Comparison of ENCODE assay signal across 12 mouse cellular contexts in genomic region chr2:76088413-76088812, GRCm38 (mm10).
DNase-seq lines count a peak whose midpoint lies in the region; ATAC-seq and TF ChIP-seq lines count a peak whose summit lies in the region.
"Had no signal": no experiment of that assay in that cellular context is flagged by ENCODE, and none has a peak within 500 bp of the region (broad histone marks: within the 10 kb centered on the region; RNA-seq: fewer than 3 reads in every experiment).

No protein-coding gene starts in this region.

- H3K4me2 ChIP-seq in liver, embryonic 12.5 days = no peak overlapping the region
- H3K4me2 ChIP-seq in intestine, postnatal 0 days (replicated peaks; ENCODE audit: low read depth) = no peak overlapping the region
- no peak overlapping the region for H3K4me2 ChIP-seq in stomach, embryonic 15.5 days
- no peak overlapping the region for H3K4me2 ChIP-seq in forebrain, embryonic 12.5 days
- H3K4me2 ChIP-seq: forebrain, embryonic 15.5 days; liver, embryonic 13.5 days had no signal

- peak; percentile 94 for DNase-seq in heart, adult 11 months
- no peak for DNase-seq in heart, postnatal 25 days (ENCODE audit: low spot score)
- peak; percentile 8 for DNase-seq in liver, adult 2 months (ENCODE audit: extremely low read depth, low read depth, low spot score)
- no peak for DNase-seq in thymus, postnatal 25 days
- DNase-seq: liver, embryonic 13.5 days; thymus, adult 18-20 months had no signal

- H3K9me3 ChIP-seq in liver, embryonic 12.5 days (replicated peaks) = no peaks in the 10 kb centered on the region
- no peaks in the 10 kb centered on the region for H3K9me3 ChIP-seq in intestine, postnatal 0 days (ENCODE audit: control insufficient read depth)
- no peaks in the 10 kb centered on the region for H3K9me3 ChIP-seq in stomach, embryonic 15.5 days
- H3K9me3 ChIP-seq in forebrain, embryonic 12.5 days = no peaks in the 10 kb centered on the region
- H3K9me3 ChIP-seq: forebrain, embryonic 15.5 days; hindbrain, embryonic 10.5 days; liver, embryonic 13.5 days had no signal

- H3K27me3 ChIP-seq in liver, adult 2 months (ENCODE audit: control insufficient read depth, insufficient read depth, low read length) = no peaks in the 10 kb centered on the region
- H3K27me3 ChIP-seq in liver, embryonic 12.5 days (replicated peaks) = no peaks in the 10 kb centered on the region
- no peaks in the 10 kb centered on the region for H3K27me3 ChIP-seq in intestine, postnatal 0 days (replicated peaks; ENCODE audit: control insufficient read depth, insufficient read depth, low read length)
- no peaks in the 10 kb centered on the region for H3K27me3 ChIP-seq in stomach, embryonic 15.5 days (replicated peaks)
- no peaks in the 10 kb centered on the region for H3K27me3 ChIP-seq in forebrain, embryonic 12.5 days
- H3K27me3 ChIP-seq: forebrain, embryonic 15.5 days; liver, embryonic 13.5 days had no signal

- 39% methylated on average over 5 of the region's 5 CpGs for WGBS in liver, adult 2 months
- WGBS in liver, embryonic 12.5 days (ENCODE audit: insufficient replicate concordance) = 50% methylated on average over 5 of the region's 5 CpGs
- WGBS in intestine, postnatal 0 days = 55% methylated on average over 5 of the region's 5 CpGs
- 42% methylated on average over 5 of the region's 5 CpGs for WGBS in stomach, embryonic 15.5 days
- 87% methylated on average over 5 of the region's 5 CpGs for WGBS in forebrain, embryonic 12.5 days

- no peak for ATAC-seq in liver, embryonic 12.5 days
- no peak for ATAC-seq in intestine, postnatal 0 days
- no peak for ATAC-seq in stomach, embryonic 15.5 days (ENCODE audit: insufficient read depth, low FRiP score, low read depth)
- no peak for ATAC-seq in forebrain, embryonic 12.5 days (ENCODE audit: low FRiP score)
- ATAC-seq: forebrain, embryonic 15.5 days had no signal

- no peaks in the 10 kb centered on the region for H3K79me2 ChIP-seq in liver, adult 2 months (ENCODE audit: control insufficient read depth, insufficient read depth, low read length)

- H3K4me1 ChIP-seq in liver, adult 2 months (ENCODE audit: control insufficient read depth, insufficient read depth, low read length) = no peaks in the 10 kb centered on the region
- no peaks in the 10 kb centered on the region for H3K4me1 ChIP-seq in liver, embryonic 12.5 days
- no peaks in the 10 kb centered on the region for H3K4me1 ChIP-seq in intestine, postnatal 0 days (replicated peaks; ENCODE audit: control insufficient read depth, insufficient read depth, low read length)
- no peaks in the 10 kb centered on the region for H3K4me1 ChIP-seq in stomach, embryonic 15.5 days
- H3K4me1 ChIP-seq in forebrain, embryonic 12.5 days = no peaks in the 10 kb centered on the region
- H3K4me1 ChIP-seq: hindbrain, embryonic 10.5 days; liver, embryonic 13.5 days had no signal

- no peaks in the 10 kb centered on the region for H3K36me3 ChIP-seq in liver, adult 2 months (ENCODE audit: control insufficient read depth, insufficient read depth, low read length)
- H3K36me3 ChIP-seq in liver, embryonic 12.5 days = no peaks in the 10 kb centered on the region
- H3K36me3 ChIP-seq in intestine, postnatal 0 days (ENCODE audit: control insufficient read depth, insufficient read depth) = no peaks in the 10 kb centered on the region
- no peaks in the 10 kb centered on the region for H3K36me3 ChIP-seq in stomach, embryonic 15.5 days
- H3K36me3 ChIP-seq in forebrain, embryonic 12.5 days (replicated peaks) = no peaks in the 10 kb centered on the region
- H3K36me3 ChIP-seq: forebrain, embryonic 15.5 days; hindbrain, embryonic 10.5 days; liver, embryonic 13.5 days had no signal

- TF ChIP-seq CTCF in liver, adult 2 months (IDR thresholded peaks at IDR 0.05; ENCODE audit: low read depth, low read length) = no peak
- TF ChIP-seq CTCF in intestine, postnatal 0 days (IDR thresholded peaks at IDR 0.05; ENCODE audit: low read depth) = no peak

- no peak overlapping the region for H3K27ac ChIP-seq in liver, adult 2 months (replicated peaks; ENCODE audit: insufficient read depth, low read depth, low read length)
- no peak overlapping the region for H3K27ac ChIP-seq in liver, embryonic 12.5 days
- H3K27ac ChIP-seq in intestine, postnatal 0 days (ENCODE audit: low read depth, low read length) = peak overlapping the region; percentile 11; the same call in 1 of the 2 replicates
- peak overlapping the region; percentile 63 for H3K27ac ChIP-seq in stomach, embryonic 15.5 days
- no peak overlapping the region for H3K27ac ChIP-seq in forebrain, embryonic 12.5 days
- H3K27ac ChIP-seq: forebrain, embryonic 15.5 days; hindbrain, embryonic 10.5 days; liver, embryonic 13.5 days had no signal

- no peak overlapping the region for H3K9ac ChIP-seq in liver, adult 2 months (ENCODE audit: low read depth, low read length)
- H3K9ac ChIP-seq in liver, embryonic 12.5 days = no peak overlapping the region
- H3K9ac ChIP-seq in intestine, postnatal 0 days (ENCODE audit: low read depth, low read length) = no peak overlapping the region
- no peak overlapping the region for H3K9ac ChIP-seq in stomach, embryonic 15.5 days
- no peak overlapping the region for H3K9ac ChIP-seq in forebrain, embryonic 12.5 days
- H3K9ac ChIP-seq: forebrain, embryonic 15.5 days; liver, embryonic 13.5 days had no signal

- intact Hi-C loops in heart, postnatal 25 days (cut with DNase I) = no loop called here

- H3K4me3 ChIP-seq in liver, adult 2 months (ENCODE audit: insufficient read depth, low read depth, low read length) = no peak overlapping the region
- no peak overlapping the region for H3K4me3 ChIP-seq in liver, embryonic 12.5 days
- H3K4me3 ChIP-seq in intestine, postnatal 0 days (ENCODE audit: low read depth, low read length) = no peak overlapping the region
- H3K4me3 ChIP-seq in stomach, embryonic 15.5 days (replicated peaks) = no peak overlapping the region
- no peak overlapping the region for H3K4me3 ChIP-seq in forebrain, embryonic 12.5 days (replicated peaks)
- H3K4me3 ChIP-seq: forebrain, embryonic 15.5 days; hindbrain, embryonic 10.5 days; liver, embryonic 13.5 days had no signal

- TF ChIP-seq POLR2A in liver, adult 2 months (IDR thresholded peaks at IDR 0.05; ENCODE audit: extremely low read depth, insufficient read depth, low read length) = no peak

Comparison
In these comparisons a context has a peak if more than half of its experiments do, and no peak if none do; other contexts are left out.
1. DNase-seq: peak in heart, adult 11 months (single experiment) and liver, adult 2 months (single experiment); none in heart, postnatal 25 days (single experiment) and thymus, postnatal 25 days (single experiment).
2. H3K27ac ChIP-seq: peak in intestine, postnatal 0 days (single experiment) and stomach, embryonic 15.5 days (single experiment); none in liver, adult 2 months (single experiment), liver, embryonic 12.5 days (single experiment) and forebrain, embryonic 12.5 days (single experiment).